Mouse (Mus musculus) hindbrain, postnatal 0 days (tissue): ENCODE measurements around the gene Flot2. TPM values are rescaled to one million over a fixed set of nuclear protein-coding genes. Genes with fewer than 3 reads are reported as not detected.

Source experiments
- ATAC-seq: fragments of 200-750 bp; cut with Nextera tagmentation; 2 replicates; pipeline ENCODE4 v1.8.0; 2017; ENCODE audit warnings: mild to moderate bottlenecking, moderate TSS enrichment, moderate library complexity
- DNase-seq: peaks from one replicate; pipeline ENCODE4 v3.0.0-alpha.2; 2015; ENCODE audit warnings: low spot score
- H3K27ac ChIP-seq: fragments of 300-500 bp; sonication (generic); 2 replicates; pipeline ENCODE4 v1.5.1; 2014; ENCODE audit warnings: mild to moderate bottlenecking
- H3K27me3 ChIP-seq: fragments of 300-500 bp; sonication (generic); 2 replicates; pipeline ENCODE4 v1.6.1; 2014; ENCODE audit warnings: low read length, mixed read lengths; ENCODE audit not compliant: insufficient read depth
- H3K36me3 ChIP-seq: fragments of 300-500 bp; sonication (generic); 2 replicates; pipeline ENCODE4 v1.6.1; 2014; ENCODE audit warnings: low read length, mixed read lengths; ENCODE audit not compliant: insufficient read depth
- H3K4me1 ChIP-seq: fragments of 300-500 bp; sonication (generic); 2 replicates; pipeline ENCODE4 v1.6.1; 2014; ENCODE audit warnings: antibody characterized with exemption, low read length, mixed read lengths; ENCODE audit not compliant: insufficient read depth
- H3K4me2 ChIP-seq: fragments of 300-500 bp; sonication (generic); 2 replicates; pipeline ENCODE4 v1.6.1; 2014; ENCODE audit warnings: low read depth, mild to moderate bottlenecking, low read length, moderate library complexity, mixed read lengths
- H3K4me3 ChIP-seq: fragments of 300-500 bp; sonication (generic); 2 replicates; pipeline ENCODE4 v1.5.1; 2014; ENCODE audit warnings: low read length
- H3K9ac ChIP-seq: fragments of 300-500 bp; sonication (generic); replicated peaks from 2 replicates; pipeline ENCODE4 v1.6.1; 2014; ENCODE audit warnings: mild to moderate bottlenecking, low read length, moderate library complexity, mixed read lengths
- H3K9me3 ChIP-seq: fragments of 300-500 bp; sonication (generic); 2 replicates; pipeline ENCODE4 v1.6.1; 2016; ENCODE audit warnings: low read length, mixed read lengths
- CTCF ChIP-seq: IDR thresholded peaks from 2 replicates; pipeline ENCODE4 v1.5.1; 2016; ENCODE audit warnings: antibody characterized with exemption, control low read depth, low read depth
- WGBS: fragments of 180-500 bp; shearing (Covaris S2); extraction: QIAGEN DNeasy Blood & Tissue Kit; methylation state at CpG from one replicate; pipeline ENCODE4 v1.1.7; 2014; 5-methylcytosine and 5-hydroxymethylcytosine counted together
- polyA plus RNA-seq: library from polyadenylated mRNA; unstranded; fragments of >200 nt; fragmentation: Nextera tagmentation; extraction: Ambion mirVana; gene quantifications from 2 replicates; pipeline ENCODE4 v1.2.1, GENCODE M21; 2015
- total RNA-seq: library from RNA; depleted of rRNA; stranded (reverse); fragments of >200 nt; gene quantifications from 2 replicates; pipeline ENCODE4 v1.2.3, GENCODE M21; 2014

Flot2 gene
- total and polyA plus RNA-seq, 2 experiments from 2014 or later = 108 to 123 TPM

DNA sequence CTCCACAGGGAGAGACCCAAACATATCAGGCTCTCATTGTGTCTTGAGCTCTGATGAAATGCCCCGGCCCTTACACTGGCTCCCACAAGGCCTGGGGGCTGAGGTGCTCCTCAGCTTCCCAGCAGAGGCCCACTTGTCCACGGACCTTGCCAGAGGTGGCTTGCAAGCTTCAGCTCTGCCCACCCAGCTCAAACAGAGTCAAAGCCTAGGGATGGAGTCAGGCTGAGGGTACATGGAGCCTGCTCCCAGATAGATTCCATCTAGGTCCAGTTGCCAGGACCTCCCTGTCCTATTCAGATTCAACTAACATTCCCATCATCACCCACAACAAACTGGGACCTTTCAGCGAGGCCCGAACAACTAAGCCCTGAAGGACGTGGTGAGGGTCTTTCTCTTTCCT is 34.2 kb downstream of the Flot2 start:
- H3K4me2 ChIP-seq = no peak overlapping the region
- H3K9me3 ChIP-seq = no peaks in the 10 kb centered on the region
- H3K4me1 ChIP-seq = no peaks in the 10 kb centered on the region
- no peaks in the 10 kb centered on the region for H3K27me3 ChIP-seq
- 82% methylated on average over 5 of the region's 5 CpGs for WGBS
- TF ChIP-seq CTCF = no peak
- DNase-seq = no peak
- H3K4me3 ChIP-seq = no peak overlapping the region
- peaks cover 34% of the 10 kb centered on the region for H3K36me3 ChIP-seq
- no peak overlapping the region for H3K27ac ChIP-seq
- no peak for ATAC-seq
- no peak overlapping the region for H3K9ac ChIP-seq

DNA sequence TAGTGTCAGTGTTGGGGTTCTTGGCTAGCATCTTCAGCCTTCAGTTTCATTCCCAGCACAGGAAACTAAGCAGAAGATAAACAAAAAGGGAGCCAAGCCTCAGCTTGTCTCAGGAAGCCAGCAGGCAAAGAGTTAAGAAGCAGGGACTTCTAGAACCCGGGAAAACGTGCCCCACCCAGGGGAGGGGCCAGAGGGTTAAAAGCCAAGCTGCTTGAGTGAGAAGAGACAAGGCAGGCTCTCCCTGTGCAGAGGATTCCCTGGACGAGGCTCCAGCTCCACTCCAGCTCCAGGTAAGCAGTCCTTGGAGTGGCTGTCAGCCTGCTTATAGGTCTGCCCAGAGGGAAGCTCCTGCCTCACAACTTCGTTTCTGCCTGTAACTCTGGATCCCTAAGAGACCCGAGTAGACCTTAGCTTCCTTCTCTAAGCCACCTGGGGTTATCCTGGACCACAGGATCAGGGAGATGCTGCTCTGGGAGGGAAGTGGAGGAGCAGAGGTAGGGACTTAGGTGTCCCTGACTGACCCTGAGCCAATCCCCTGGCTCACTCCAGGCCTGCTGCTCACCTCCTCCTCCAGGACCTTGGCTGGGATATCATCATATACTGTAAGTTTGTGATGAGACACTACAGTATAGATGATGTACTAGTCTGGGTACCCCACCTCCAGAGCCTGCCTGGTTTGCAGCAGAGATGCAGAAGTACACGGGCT is 34.8 kb downstream of the Flot2 start:
- no peak overlapping the region for H3K4me3 ChIP-seq
- H3K9me3 ChIP-seq = no peaks in the 10 kb centered on the region
- no peaks in the 10 kb centered on the region for H3K4me1 ChIP-seq
- peaks cover 38% of the 10 kb centered on the region for H3K36me3 ChIP-seq
- no peak overlapping the region for H3K27ac ChIP-seq
- H3K9ac ChIP-seq = no peak overlapping the region
- no peak for DNase-seq
- no peak overlapping the region for H3K4me2 ChIP-seq
- ATAC-seq = no peak
- no peak for TF ChIP-seq CTCF
- WGBS = 32% methylated on average over 6 of the region's 6 CpGs
- H3K27me3 ChIP-seq = no peaks in the 10 kb centered on the region

DNA sequence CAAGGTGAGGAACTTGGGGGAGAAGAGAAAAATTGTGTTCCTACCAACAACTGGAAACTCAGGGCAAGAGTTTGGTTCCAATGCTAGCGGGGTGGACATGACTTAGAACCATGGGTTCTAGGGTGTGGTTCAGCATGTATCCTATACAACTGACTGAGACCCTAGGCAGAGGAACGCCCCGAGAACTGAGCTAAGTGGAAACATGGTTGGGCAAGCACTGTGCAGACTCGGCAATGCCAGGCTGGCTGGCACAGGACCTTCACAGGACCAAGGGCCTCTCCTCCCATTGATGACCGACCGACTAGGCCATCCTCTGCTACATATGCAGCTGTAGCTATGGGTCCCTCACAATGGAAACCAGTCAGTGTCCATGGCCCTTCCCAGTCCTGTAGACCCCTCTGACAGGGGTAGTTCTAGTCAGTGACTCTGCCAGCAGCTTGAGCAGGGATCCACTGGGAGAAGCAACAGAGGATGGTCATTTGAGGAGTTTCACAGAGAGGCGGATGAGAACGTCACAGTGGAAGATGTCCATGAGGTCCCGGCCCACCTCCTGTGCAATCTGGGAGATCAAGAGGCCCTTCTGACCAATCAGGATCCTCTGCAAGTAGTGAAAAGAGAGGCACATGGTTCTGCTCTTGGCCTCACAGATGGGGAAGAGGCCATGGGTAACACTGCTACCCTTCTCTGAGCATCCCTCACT is 36.0 kb downstream of the Flot2 start:
- 95% methylated on average over 9 of the region's 9 CpGs for whole genome bisulfite sequencing

GRCm38 (mm10) chr11:78074277-78074652 is 36.5 kb downstream of the Flot2 start:
- Histone ChIP-seq H3K27me3 (no peaks in the 10 kb centered on the region), H3K27ac (no peak overlapping the region), H3K4me2 (no peak overlapping the region), H3K9ac (no peak overlapping the region), H3K36me3 (peaks cover 42% of the 10 kb centered on the region), H3K4me1 (0 out of 2 replicates have a peak, but pooled peaks cover 6% of the 10 kb centered on the region), H3K4me3 (no peak overlapping the region), H3K9me3 (no peaks in the 10 kb centered on the region)
- DNase-seq (no peak), ATAC-seq (no peak)
- WGBS = 97% methylated on average over 2 of the region's 2 CpGs
- TF ChIP-seq CTCF = no peak

More for the DNA sequence above, 36.0 kb downstream of the Flot2 start:
- no peaks in the 10 kb centered on the region for H3K27me3 ChIP-seq
- TF ChIP-seq CTCF = no peak
- H3K9ac ChIP-seq = no peak overlapping the region
- H3K4me3 ChIP-seq = no peak overlapping the region
- no peak for DNase-seq
- no peak for ATAC-seq
- peaks cover 42% of the 10 kb centered on the region for H3K36me3 ChIP-seq
- no peak overlapping the region for H3K4me2 ChIP-seq
- H3K9me3 ChIP-seq = no peaks in the 10 kb centered on the region
- H3K27ac ChIP-seq = no peak overlapping the region
- H3K4me1 ChIP-seq = 0 out of 2 replicates have a peak, but pooled peaks cover under 1% of the 10 kb centered on the region

DNA sequence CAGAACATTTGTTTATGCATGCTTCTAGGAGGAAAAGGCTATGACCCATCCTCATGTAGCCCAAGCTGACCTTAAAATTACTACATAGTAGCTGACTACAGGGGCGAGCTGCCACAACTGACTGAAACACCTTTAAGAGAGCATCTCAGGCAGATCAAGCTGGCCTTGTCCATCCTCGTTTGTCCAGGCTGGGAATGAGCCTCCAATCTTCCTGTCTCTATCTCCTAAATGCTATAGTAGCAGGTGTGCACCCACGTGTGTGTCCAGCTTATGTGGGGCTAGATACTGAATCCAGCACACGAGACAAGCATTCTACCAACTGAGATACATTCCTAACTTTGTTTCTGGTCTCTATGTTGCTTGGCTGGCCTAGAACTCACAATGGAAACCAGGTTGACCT is 36.9 kb downstream of the Flot2 start:
- ATAC-seq (no peak), DNase-seq (no peak)
- peaks cover 42% of the 10 kb centered on the region for H3K36me3 ChIP-seq
- no peaks in the 10 kb centered on the region for H3K27me3 ChIP-seq
- no peak overlapping the region for H3K27ac ChIP-seq
- H3K9ac ChIP-seq = no peak overlapping the region
- H3K4me1 ChIP-seq = 0 out of 2 replicates have a peak, but pooled peaks cover 10% of the 10 kb centered on the region
- TF ChIP-seq CTCF = no peak
- no peak overlapping the region for H3K4me3 ChIP-seq
- 90% methylated on average over 4 of the region's 4 CpGs for WGBS
- no peak overlapping the region for H3K4me2 ChIP-seq
- no peaks in the 10 kb centered on the region for H3K9me3 ChIP-seq

DNA sequence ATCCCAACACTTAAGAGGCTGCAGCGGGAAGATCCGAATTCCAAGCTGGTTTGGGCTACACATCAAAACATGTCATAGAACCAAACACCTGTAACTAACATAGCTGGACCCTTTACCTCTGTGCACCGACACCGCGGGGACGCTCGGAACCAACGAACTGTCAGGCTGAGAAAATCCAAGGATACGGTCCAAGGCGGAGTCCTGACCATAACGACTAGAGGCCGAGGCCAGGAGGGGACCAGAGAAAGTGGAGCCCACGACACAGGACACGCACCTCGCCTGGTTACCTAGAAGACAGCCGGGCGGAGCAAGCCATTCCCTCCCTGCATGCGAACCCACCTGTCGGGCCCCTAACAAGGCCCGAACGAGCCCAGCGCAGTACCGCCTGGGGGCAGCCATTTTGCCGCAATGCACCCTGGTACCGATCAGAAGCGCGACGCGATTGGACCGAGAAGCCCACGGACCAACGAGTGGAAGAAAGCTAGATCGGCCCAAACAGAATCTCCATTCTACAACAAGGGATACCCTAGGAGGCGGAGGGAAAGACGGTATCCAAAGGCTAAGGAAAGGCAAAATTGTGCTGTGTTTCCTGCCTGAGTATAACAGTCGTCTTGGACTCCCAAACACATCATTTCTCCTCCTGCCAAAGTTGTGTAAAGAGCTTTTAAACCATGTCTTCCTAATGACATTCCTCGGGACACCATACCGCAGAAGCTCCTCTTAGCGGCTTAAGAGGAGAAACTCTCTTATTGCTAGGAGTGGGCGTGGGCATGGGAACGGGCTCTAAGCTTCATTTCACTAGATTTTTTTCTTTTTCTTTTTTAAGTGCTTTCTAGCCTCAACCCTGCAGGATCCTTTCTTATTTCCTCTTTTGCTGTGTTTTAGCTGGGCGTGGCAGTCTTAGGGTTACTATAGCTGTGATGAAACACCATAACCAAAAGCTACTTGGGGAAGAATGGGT is 42.5 kb downstream of the Flot2 start, which contains the start of gene Eral1:
Gene Eral1, minus strand, starts transcription at position 423 of the 961 bp plus-strand sequence.
- peak; percentile 19; the same call in 1 of the 2 replicates for TF ChIP-seq CTCF
- Histone ChIP-seq H3K27ac (peak within 1 kb of the TSS; percentile 79), H3K9me3 (no peaks in the 10 kb centered on the region), H3K9ac (peak within 1 kb of the TSS; percentile 75), H3K4me1 (0 out of 2 replicates have a peak, but pooled peaks cover 11% of the 10 kb centered on the region), H3K36me3 (peaks cover 18% of the 10 kb centered on the region), H3K27me3 (no peaks in the 10 kb centered on the region), H3K4me3 (peak within 1 kb of the TSS; percentile 85), H3K4me2 (peak within 1 kb of the TSS; percentile 88)
- 2% methylated on average over 42 of the region's 42 CpGs for WGBS
- DNase-seq (peak; percentile 95), ATAC-seq (peak; percentile 98)
